Mouse (Mus musculus): ENCODE measurements around the gene Dbn1. TPM values are rescaled to one million over a fixed set of nuclear protein-coding genes. Genes with fewer than 3 reads are reported as not detected.

The Dbn1 gene
- total RNA-seq, 2 experiments from 2014 or later = 287 to 295 TPM

DNA sequence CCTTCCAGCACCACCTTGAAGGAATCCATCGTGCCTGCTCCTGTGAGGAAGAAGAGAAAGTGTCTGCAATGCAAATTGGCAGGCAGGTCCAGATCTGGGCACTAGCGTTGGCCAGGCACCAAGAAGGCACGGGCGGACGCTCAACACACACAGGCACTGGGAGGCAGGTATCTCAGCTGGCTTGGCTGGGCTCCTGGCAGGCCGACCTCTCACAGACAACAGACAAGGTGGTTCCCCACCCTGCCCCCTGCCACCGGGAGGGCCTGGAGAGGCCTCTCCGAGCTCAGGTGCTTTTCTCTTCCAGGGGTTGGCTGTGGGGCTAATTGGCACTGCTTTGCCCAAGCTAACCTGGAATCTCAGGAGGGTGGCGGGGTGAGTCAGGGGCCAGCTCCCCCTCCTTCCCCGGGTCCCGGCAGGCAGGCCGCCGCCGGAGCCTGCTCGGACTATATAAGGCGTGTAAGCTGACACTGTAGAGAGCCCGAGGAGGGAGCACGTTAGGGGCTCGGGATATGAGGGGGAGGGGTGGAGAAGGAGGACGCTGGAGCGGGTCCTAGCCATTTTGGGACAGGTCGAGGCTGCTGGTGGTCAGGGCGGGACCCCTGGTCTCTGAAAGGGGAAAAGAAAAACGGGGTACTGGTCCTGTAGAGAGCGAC, 24.6 kb upstream of the Dbn1 start:
- intact Hi-C loops (cut with DNase I) = loop anchor here (2.0 kb wide), 1 partner anchor 34 kb away; no protein-coding TSS in a partner anchor
- DNase-seq (ENCODE audit: low spot score in 2 of 2) = no peak

GRCm38 (mm10) chr13:55511492-55511861, 23.6 kb upstream of the Dbn1 start:
- no peak for DNase-seq (ENCODE audit: low spot score in 2 of 2)
- intact Hi-C loops (cut with DNase I) = no loop called here

GRCm38 (mm10) chr13:55510668-55511491, 23.0 kb upstream of the Dbn1 start:
- DNase-seq (ENCODE audit: low spot score in 2 of 2) = no peak
- intact Hi-C loops (cut with DNase I) = no loop called here

DNA sequence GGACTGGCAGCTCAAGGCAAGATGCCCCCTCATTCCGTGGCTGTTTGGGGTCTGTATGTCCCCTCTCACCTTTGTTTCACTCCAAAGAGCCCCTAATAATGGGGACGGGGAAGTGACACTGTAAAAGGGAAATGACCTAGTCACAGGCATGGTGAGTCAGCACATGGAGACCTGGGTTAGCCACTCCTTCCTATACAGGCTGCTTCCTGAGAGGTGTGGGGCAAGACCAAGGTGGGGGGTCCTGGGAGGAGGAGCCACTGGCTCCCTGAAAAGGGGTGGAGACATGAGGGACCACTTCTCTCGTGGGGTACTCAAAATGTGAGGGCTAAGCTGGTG, 22.4 kb upstream of the Dbn1 start:
- DNase-seq (ENCODE audit: low spot score in 2 of 2) = no peak
- intact Hi-C loops (cut with DNase I) = no loop called here

DNA sequence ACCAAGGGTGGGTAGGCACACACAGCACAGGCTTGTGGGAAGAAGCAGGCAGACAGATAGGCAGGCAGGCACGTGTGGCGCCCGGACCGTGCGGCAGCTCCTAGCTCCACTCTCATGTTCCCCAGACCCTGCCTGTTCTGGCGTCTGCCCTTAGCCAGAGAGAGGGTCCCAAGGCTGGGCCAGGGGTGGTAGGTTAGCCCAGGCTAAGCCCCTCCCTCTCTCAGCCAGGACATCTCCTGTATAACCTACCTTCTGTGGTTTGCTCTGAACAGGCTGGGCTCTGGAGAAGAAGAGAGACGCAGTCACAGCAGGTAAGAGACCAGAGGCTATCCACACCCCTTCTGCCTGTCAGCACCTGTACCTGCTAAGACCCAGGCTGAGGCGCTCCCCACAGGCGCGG, 20.6 kb upstream of the Dbn1 start:
- no peak for DNase-seq (ENCODE audit: low spot score in 2 of 2)
- intact Hi-C loops (cut with DNase I) = no loop called here

DNA sequence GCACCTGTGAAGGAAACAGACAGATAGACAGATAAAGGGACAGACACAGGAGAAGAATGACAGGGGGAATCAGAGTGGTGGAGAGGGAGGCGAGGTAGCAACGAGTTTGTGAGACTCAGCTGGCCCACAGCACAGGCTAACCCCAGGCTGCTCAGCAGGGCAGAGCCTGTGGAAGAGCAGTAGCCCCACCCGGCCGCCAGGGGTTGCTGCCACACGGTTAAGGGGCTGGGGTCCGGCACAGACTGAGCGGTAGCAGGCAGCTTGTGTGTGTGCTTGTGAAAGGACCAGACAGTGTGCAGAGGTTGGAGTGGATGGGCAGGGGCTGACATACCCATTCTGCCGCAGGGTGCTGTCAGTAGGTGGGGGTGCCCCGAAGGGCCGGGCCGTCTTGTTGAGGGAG, 20.0 kb upstream of the Dbn1 start:
- DNase-seq (ENCODE audit: low spot score in 2 of 2) = no peak
- intact Hi-C loops (cut with DNase I) = no loop called here

DNA sequence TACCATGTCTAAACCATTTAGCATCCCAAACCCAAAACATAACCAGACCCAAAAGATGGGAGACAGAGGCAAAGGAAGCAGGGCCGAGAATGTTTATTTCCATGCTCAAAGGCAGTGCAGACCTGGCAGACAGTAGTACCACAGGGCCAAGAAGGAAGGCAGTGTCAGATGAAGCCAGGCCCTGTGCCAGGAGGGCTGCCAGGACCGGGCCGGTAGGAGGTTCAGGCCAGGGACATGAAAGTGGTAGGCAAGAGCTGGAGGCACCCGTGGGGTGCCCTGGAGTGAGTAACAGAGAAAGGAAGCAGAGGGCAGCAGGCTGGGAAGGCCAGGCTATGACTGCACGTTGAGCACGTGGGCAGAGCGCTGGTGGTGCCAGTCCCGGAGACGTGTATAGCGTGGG, 18.8 kb upstream of the Dbn1 start:
- intact Hi-C loops (cut with DNase I) = no loop called here

DNA sequence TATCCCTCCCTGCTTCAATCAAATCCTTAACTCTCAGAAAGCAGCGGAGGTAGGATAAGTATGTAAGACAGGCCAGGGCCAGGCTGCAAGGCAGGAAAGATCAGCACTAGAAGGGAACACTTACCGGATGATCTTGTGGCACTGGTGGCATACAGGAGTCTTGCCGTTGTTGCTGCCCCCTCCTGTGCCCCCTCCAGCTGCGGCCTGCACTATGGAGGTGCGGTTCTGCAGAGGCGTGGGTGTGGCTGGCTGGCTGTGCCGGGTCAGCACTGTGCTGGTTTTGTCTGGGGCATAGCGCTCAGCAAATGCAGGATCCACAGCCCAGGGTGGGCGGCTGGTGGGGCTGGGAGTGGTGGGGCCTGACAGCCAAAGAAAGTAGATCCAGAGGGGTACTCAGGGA, 17.9 kb upstream of the Dbn1 start:
- intact Hi-C loops (cut with DNase I) = no loop called here

More for the DNA sequence above, 18.8 kb upstream of the Dbn1 start:
- DNase-seq (ENCODE audit: low spot score in 2 of 2) = no peak

DNA sequence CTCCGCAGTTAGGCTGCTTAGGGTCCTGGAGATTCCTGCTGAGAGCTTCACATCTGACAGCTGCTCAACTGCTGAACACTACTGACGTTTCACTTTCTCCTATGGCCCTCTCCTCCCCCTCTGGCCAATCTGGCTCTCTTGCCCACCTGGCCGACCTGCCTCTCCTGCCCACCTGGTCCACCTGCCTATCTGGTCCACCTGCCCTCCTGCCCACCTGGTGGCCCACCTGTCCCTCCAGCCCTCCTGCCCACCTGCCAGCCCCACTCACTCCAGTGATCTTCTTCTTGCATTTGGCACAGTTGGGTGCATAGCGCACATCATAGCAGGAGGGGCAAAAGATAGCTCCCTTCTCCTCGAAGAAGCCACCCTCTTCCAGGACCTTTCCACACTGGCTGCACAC, 16.5 kb upstream of the Dbn1 start:
- intact Hi-C loops (cut with DNase I) = no loop called here
- no peak for DNase-seq (ENCODE audit: low spot score in 2 of 2)

More for the DNA sequence above, 17.9 kb upstream of the Dbn1 start:
- DNase-seq (ENCODE audit: low spot score in 2 of 2) = no peak

DNA sequence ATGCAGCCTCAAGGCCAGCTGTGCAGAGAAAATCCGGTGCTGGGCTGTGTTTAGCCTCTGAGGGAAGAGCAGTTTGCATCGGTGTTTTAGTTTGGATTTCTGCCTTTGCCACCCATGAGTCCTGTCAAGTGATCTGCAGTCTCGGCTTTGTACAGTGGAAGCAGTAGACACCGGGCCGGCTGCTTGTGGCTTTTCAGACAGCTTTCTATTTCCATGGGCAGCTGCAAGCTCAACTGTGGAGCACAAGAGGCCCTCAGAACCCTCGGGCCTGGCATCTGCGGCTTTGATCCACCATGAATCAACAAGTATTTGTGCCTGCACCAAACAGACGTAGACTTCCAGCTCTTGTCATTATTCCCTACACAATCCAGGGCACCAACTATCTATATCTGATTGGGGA, 14.5 kb upstream of the Dbn1 start:
- DNase-seq (ENCODE audit: low spot score in 2 of 2) = peak in 1 of 2 experiments; percentile 16
- intact Hi-C loops (cut with DNase I) = no loop called here

GRCm38 (mm10) chr13:55500575-55500974, 12.7 kb upstream of the Dbn1 start:
- DNase-seq (ENCODE audit: low spot score in 2 of 2) = no peak
- intact Hi-C loops (cut with DNase I) = no loop called here

GRCm38 (mm10) chr13:55498906-55499305, 11.0 kb upstream of the Dbn1 start:
- intact Hi-C loops (cut with DNase I) = no loop called here
- DNase-seq (ENCODE audit: low spot score in 2 of 2) = no peak

- intact Hi-C loops (cut with DNase I) = no loop called here
These were observed 8.8 kb upstream of the Dbn1 start for GRCm38 (mm10) chr13:55496661-55497060.

DNA sequence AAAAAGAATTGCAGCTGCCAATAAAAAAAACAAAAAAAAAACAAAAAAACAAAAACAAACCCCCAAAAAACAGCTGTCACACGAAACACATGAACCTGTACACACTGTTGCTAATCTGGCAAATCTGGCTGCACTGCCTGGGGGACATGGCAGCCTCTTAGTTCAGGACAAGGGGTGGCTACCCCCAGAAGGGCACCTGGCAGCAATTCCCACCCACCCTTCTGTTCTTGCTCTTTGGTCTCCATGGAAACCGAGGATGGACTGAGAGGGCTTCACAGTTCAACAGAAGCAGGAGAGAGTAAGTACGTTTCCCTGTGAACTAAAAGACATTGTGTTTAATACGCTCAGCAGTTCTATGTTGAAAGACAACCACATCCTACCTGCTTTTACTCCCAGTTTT, 7.8 kb upstream of the Dbn1 start:
- DNase-seq (ENCODE audit: low spot score in 2 of 2) = no peak
- intact Hi-C loops (cut with DNase I) = no loop called here

More at GRCm38 (mm10) chr13:55496661-55497060, 8.8 kb upstream of the Dbn1 start:
- no peak for DNase-seq (ENCODE audit: low spot score in 2 of 2)

GRCm38 (mm10) chr13:55494883-55495621, 7.1 kb upstream of the Dbn1 start:
- DNase-seq (ENCODE audit: low spot score in 2 of 2) = peak in 1 of 2 experiments; percentile 60
- intact Hi-C loops (cut with DNase I) = no loop called here

- intact Hi-C loops (cut with DNase I) = no loop called here
These were observed 6.3 kb upstream of the Dbn1 start for GRCm38 (mm10) chr13:55494257-55494656.

DNA sequence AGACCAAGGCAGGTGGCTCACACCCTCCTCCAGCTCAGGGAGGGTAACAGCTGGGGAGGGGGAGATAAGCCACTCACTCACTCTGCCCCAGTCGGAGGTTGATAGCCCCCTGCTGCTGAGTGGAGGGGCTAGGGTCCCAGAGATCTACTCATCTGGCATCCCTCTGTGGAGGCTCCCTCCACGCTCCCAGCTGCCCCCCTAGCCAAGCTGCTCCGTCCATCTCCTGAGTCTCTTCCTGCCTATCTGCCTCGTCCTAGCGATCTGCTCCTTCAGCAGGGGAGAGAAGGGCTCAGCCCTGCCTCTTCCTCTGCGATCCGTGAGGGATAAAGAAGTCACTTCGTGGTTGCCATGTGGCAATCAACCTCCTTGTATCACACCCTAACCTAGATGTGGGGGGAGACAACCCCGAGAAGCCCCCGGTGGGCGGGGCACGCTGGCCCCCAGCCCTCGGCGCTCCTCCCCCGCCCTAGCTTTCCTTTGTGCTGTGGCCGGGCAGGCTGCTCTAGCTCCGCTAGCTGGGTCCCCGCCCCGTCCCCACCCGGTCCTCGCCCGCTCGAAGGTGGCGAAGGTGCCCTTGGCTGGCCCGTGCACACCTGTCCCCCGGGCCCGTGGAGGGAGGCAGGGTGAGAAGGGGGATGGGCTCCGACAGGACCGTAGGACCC, 864 bp downstream of the Dbn1 start:
- intact Hi-C loops (cut with DNase I) = no loop called here

More at GRCm38 (mm10) chr13:55494257-55494656, 6.3 kb upstream of the Dbn1 start:
- DNase-seq (ENCODE audit: low spot score in 2 of 2) = no peak

DNA sequence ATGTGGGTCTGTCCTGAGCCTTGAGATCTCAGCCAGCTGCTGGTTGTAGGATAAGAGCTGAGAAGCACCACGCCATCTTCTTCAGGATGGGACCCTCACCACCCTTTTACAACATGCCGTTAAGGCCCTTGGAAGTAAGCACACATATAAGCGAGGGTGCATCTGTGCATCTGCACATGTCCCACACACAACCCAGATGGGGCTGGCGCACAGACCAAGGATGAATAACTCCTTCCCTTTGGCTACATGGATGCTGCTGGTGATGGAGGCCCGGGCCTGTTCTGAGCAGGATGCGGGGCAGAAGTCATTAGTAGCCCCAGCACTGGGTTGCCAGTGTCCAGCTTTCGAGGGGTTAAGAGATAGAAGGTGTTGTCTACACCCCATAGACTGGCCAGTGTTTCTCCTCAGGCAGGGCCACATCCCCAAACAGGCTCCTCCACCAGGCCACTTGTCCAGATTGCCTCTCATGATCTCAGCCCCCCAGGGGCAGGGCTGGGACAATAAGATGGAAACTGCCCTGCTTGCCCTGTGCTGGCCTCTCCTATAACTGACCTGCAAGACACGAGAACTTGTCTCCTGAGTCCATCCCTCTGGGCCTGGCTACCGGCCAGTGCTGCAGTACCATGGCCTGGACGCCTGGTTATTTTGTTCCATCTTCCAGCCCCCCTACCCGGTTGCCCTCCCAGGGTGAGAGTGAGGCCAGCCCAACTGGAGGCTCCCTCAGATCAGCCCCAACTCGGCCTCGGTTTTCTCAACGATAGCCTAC, 1.7 kb downstream of the Dbn1 start:
- intact Hi-C loops (cut with DNase I) = no loop called here
- DNase-seq (ENCODE audit: low spot score in 2 of 2) = peak in 1 of 2 experiments; percentile 63

More for the DNA sequence above, 864 bp downstream of the Dbn1 start:
- peak in 1 of 2 experiments; percentile 45 for DNase-seq (ENCODE audit: low spot score in 2 of 2)

DNA sequence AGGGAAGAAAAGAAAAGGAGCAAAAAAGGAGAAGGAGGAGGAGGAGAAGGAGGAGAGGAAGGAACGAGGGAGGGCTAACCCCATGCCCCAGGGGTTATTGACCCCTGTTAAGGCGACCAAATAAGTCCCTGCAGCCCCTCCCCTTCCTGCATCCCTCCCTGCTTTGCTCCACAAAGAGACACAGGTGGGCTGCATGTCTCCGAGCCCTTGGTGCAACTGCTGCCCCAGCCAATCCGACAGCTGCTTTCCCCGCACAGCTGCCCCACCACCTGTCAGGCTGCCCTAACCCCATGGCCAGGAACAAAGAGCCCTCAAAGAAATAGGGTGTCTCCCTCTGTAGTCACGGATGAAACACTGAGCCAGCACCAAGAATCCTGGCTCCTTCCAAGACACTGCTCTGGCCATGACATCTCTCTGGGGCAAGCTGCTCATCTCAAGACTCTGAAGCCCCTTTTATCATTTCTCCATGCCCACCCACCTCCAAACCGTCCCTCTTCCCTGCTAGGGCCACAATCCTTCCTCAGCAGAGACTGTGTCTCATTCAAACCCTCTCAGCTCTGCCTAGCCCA, 3.3 kb downstream of the Dbn1 start:
- intact Hi-C loops (cut with DNase I) = no loop called here
- peak in 1 of 2 experiments; percentile 23 for DNase-seq (ENCODE audit: low spot score in 2 of 2)

Data from left cerebral cortex, postnatal 25 days (tissue).